Mouse (Mus musculus) megakaryocyte, embryonic 14.5 days (primary cell): ENCODE measurements around the gene Ccdc61. TPM values are rescaled to one million over a fixed set of nuclear protein-coding genes. Genes with fewer than 3 reads are reported as not detected.

Source experiments
- H3K27me3 ChIP-seq: replicated peaks from 2 replicates; pipeline ENCODE3; 2012; ENCODE audit warnings: inconsistent platforms
- H3K36me3 ChIP-seq: replicated peaks from 2 replicates; pipeline ENCODE3; 2012; ENCODE audit warnings: low read length, inconsistent platforms, mixed read lengths
- H3K4me1 ChIP-seq: 2 replicates; pipeline ENCODE4 v1.6.1; 2012; ENCODE audit warnings: inconsistent platforms
- H3K4me3 ChIP-seq: replicated peaks from 2 replicates; pipeline ENCODE3; 2012; ENCODE audit warnings: moderate library complexity, mild to moderate bottlenecking, inconsistent platforms
- H3K9me3 ChIP-seq: 2 replicates; pipeline ENCODE4 v1.6.1; 2012; ENCODE audit warnings: inconsistent platforms
- FLI1 ChIP-seq: IDR thresholded peaks from 2 replicates; pipeline ENCODE4 v1.6.1; 2012; ENCODE audit warnings: low read length, inconsistent platforms, mixed read lengths
- GATA1 ChIP-seq: IDR thresholded peaks from 3 replicates; pipeline ENCODE4 v1.6.1; 2012; ENCODE audit warnings: mixed read lengths, low read length, inconsistent platforms, borderline replicate concordance
- polyA plus RNA-seq: library from polyadenylated mRNA; stranded (reverse); fragments of >175 nt; gene quantifications from 2 replicates; pipeline ENCODE4 v1.2.3, GENCODE M21; 2012; ENCODE audit warnings: low replicate concordance; ENCODE audit not compliant: insufficient read depth

The Ccdc61 gene
- polyA plus RNA-seq, 1 experiment, result 55.0 TPM

- Histone ChIP-seq H3K27me3 (peaks cover 27% of the 10 kb centered on the region), H3K4me1 (peaks cover 7% of the 10 kb centered on the region), H3K9me3 (no peaks in the 10 kb centered on the region), H3K36me3 (no peaks in the 10 kb centered on the region), H3K4me3 (no peak overlapping the region)
- no peak for TF ChIP-seq GATA1
- TF ChIP-seq FLI1, result no peak
Observed at GRCm38 (mm10) chr7:18916254-18916653, 6.0 kb upstream of the Ccdc61 start.

- Histone ChIP-seq H3K36me3 (peaks cover 16% of the 10 kb centered on the region), H3K27me3 (peaks cover 4% of the 10 kb centered on the region), H3K4me3 (peak overlapping the region; percentile 97), H3K4me1 (peaks cover 35% of the 10 kb centered on the region), H3K9me3 (no peaks in the 10 kb centered on the region)
- TF ChIP-seq FLI1 (no peak), GATA1 (no peak)
Observed at GRCm38 (mm10) chr7:18909797-18910196, 418 bp downstream of the Ccdc61 start.

GRCm38 (mm10) chr7:18904971-18905370, 5.2 kb downstream of the Ccdc61 start:
- TF ChIP-seq GATA1, result no peak
- no peak for TF ChIP-seq FLI1
- Histone ChIP-seq H3K9me3 (no peaks in the 10 kb centered on the region), H3K27me3 (no peaks in the 10 kb centered on the region), H3K36me3 (peaks cover 55% of the 10 kb centered on the region), H3K4me3 (no peak overlapping the region), H3K4me1 (peaks cover 38% of the 10 kb centered on the region)

- TF ChIP-seq GATA1 (no peak), FLI1 (no peak)
- Histone ChIP-seq H3K4me1 (peaks cover 19% of the 10 kb centered on the region), H3K9me3 (no peaks in the 10 kb centered on the region), H3K4me3 (no peak overlapping the region), H3K27me3 (no peaks in the 10 kb centered on the region), H3K36me3 (peaks cover 73% of the 10 kb centered on the region)
Observed at GRCm38 (mm10) chr7:18902486-18902885, 7.7 kb downstream of the Ccdc61 start.

GRCm38 (mm10) chr7:18900513-18900912, 9.7 kb downstream of the Ccdc61 start:
- Histone ChIP-seq H3K9me3 (no peaks in the 10 kb centered on the region), H3K27me3 (no peaks in the 10 kb centered on the region), H3K36me3 (peaks cover 75% of the 10 kb centered on the region), H3K4me3 (no peak overlapping the region), H3K4me1 (peaks cover 19% of the 10 kb centered on the region)
- TF ChIP-seq GATA1, result no peak
- TF ChIP-seq FLI1, result no peak

- Histone ChIP-seq H3K27me3 (peaks cover 9% of the 10 kb centered on the region), H3K4me1 (peaks cover 28% of the 10 kb centered on the region), H3K9me3 (no peaks in the 10 kb centered on the region), H3K4me3 (no peak overlapping the region), H3K36me3 (peaks cover 53% of the 10 kb centered on the region)
- no peak for TF ChIP-seq GATA1
- TF ChIP-seq FLI1, result no peak
Observed at GRCm38 (mm10) chr7:18896536-18896935, 13.7 kb downstream of the Ccdc61 start.

GRCm38 (mm10) chr7:18893651-18894430, 16.4 kb downstream of the Ccdc61 start:
- Histone ChIP-seq H3K36me3 (peaks cover 53% of the 10 kb centered on the region), H3K4me3 (no peak overlapping the region), H3K4me1 (peaks cover 19% of the 10 kb centered on the region), H3K27me3 (peaks cover 9% of the 10 kb centered on the region), H3K9me3 (no peaks in the 10 kb centered on the region)
- TF ChIP-seq GATA1 (no peak), FLI1 (no peak)

- TF ChIP-seq FLI1 (no peak), GATA1 (no peak)
- H3K9me3 ChIP-seq, result no peaks in the 10 kb centered on the region
- H3K4me1 ChIP-seq, result peaks cover 19% of the 10 kb centered on the region
- peaks cover 45% of the 10 kb centered on the region for H3K36me3 ChIP-seq
- no peak overlapping the region for H3K4me3 ChIP-seq
- peaks cover 9% of the 10 kb centered on the region for H3K27me3 ChIP-seq
Observed at GRCm38 (mm10) chr7:18893009-18893408, 17.2 kb downstream of the Ccdc61 start.

GRCm38 (mm10) chr7:18891872-18892599, 18.2 kb downstream of the Ccdc61 start:
- peaks cover 19% of the 10 kb centered on the region for H3K4me1 ChIP-seq
- no peaks in the 10 kb centered on the region for H3K9me3 ChIP-seq
- H3K4me3 ChIP-seq, result peak overlapping the region; percentile 90
- peaks cover 9% of the 10 kb centered on the region for H3K27me3 ChIP-seq
- no peak for TF ChIP-seq GATA1
- no peak for TF ChIP-seq FLI1
- peaks cover 38% of the 10 kb centered on the region for H3K36me3 ChIP-seq

- Histone ChIP-seq H3K4me1 (peaks cover 19% of the 10 kb centered on the region), H3K4me3 (no peak overlapping the region), H3K27me3 (peaks cover 9% of the 10 kb centered on the region), H3K9me3 (no peaks in the 10 kb centered on the region), H3K36me3 (peaks cover 34% of the 10 kb centered on the region)
- TF ChIP-seq GATA1 (no peak), FLI1 (no peak)
Observed at GRCm38 (mm10) chr7:18890848-18891247, 19.4 kb downstream of the Ccdc61 start.
